Mouse (Mus musculus) layer of hippocampus, adult 18-20 months (tissue): Measurements from ENCODE around the gene Eif4g3. TPM values are rescaled to one million over a fixed set of nuclear protein-coding genes. Genes with fewer than 3 reads are reported as not detected.
"Not testable (repeated sequence)": the region's sequence is repeated elsewhere in the genome, so short reads cannot be mapped to it uniquely, and the experiment has no call there.

ENCODE experiments used
- DNase-seq, 2 experiments: peaks; one replicate each; pipeline ENCODE4 v3.0.0; 2022; ENCODE audit warnings: low spot score in 2 of 2
- long read RNA-seq: library from polyadenylated mRNA; stranded (forward); transcript quantifications from one replicate; pipeline ENCODE4 v2.0.0, GENCODE M21; 2021
- total RNA-seq, 2 experiments: library from RNA; stranded (reverse); gene quantifications; 2 replicates each; pipeline ENCODE4 v1.2.3; 2021

Eif4g3 gene
- total RNA-seq = 100 to 1,000 TPM; 141 to 142 TPM
- long read RNA-seq, full-length matches to known transcripts = 5 of 117 reads
- long read RNA-seq, partial matches to known transcripts = 90 of 117 reads
- long read RNA-seq, other reads (novel, unspliced or antisense) = 22 of 117 reads

DNA sequence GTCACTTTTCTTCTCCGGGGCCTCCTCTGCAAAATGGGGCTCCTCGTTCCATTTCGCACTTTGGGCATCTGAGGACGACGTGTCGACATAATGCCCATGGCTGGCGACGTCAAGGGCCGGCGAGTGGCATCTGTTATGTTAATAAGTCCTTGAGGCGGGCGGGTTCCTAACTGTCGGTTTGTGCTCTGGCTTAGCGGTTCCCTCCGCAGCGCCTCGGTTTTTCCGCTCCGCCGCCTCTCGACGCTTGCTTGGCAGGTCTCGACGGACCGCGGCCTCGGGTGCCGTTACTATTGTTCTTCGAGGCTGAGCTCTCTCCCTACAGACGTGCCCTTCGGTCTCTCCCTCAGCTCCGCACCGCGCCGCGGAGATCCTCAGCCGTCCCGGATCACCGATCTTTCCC lies at the start of gene Eif4g3:
Gene Eif4g3 (plus strand): TSS at position 133 of the 400 bp plus-strand sequence.
- DNase-seq = no peak

DNA sequence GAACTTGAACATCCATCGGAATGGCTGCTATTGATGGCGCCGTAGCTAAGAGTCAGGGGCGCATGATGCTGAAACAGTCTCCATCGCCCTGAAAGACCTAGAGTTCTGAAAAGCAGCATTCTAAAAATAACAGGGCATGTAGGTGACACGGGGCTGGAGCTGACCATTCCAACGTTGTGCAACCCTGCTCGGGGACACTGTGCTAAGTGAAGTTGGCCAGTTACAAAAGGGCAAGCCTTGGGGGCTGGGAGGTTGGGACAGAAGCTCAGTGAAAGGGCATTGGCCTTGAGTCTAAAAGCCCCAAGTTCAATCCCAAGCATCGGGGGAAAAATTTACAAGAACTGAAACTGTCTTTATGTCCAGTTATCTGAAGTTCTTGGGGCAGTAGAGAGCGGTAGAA lies 49.3 kb upstream of the Eif4g3 start:
- DNase-seq = no peak

DNA sequence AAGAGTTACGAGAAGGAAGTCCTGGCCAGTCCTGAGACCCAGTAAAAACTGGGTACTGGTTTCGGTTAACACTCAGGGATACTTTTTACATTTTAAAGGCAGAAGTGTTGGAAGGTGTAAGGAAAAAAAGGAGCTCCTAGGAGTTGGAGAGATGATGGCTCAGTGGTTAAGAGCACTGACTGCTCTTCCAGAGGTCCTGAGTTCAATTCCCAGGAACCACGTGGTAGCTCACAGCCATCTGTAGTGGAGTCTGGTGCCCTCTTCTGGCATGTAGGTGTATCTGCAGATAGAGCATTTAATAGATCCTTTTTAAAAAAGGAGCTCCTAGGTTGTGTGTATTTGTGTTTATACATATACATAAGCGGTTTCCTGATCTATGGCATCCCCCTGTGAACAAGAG lies 47.4 kb upstream of the Eif4g3 start:
- no peak for DNase-seq

DNA sequence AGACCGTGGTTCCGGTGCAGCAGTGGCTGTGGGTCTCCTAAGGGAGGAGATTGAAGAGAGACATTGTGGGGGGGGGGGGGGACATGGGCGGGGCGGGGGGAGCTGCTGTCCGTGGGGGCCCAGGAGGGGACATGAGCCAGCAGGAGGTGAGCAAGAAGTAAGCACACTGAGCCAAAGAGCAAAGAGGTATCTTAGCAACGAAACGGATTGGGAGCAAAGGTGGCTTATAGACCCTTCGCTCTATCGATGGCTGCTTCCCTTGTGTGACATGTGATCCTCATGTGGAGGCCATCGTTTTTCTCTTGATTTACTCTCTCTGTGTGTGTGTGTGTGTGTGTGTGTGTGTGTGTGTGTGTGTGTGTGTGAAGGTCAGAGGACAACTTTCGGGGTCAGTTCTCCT lies 46.4 kb upstream of the Eif4g3 start:
- no peak for DNase-seq

DNA sequence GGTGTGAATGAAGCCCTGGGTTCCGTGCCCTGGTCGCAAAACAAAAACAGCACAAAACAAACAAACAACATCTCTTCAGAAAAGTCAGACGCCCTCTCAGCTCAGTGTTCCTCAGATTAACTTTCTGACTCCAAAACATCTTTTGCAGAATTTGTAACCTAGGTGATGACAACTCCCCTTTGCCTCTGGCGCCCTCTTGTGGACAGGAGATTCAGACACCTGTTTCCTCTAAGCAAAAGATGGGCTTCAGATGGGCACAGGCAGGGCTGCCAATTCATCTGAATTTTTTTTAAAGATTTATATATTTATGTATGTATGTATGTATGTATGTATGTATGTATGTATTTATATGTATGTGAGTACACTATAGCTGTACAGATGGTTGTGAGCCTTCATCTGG lies 40.0 kb upstream of the Eif4g3 start:
- peak in 1 of 2 experiments; percentile 72 for DNase-seq

DNA sequence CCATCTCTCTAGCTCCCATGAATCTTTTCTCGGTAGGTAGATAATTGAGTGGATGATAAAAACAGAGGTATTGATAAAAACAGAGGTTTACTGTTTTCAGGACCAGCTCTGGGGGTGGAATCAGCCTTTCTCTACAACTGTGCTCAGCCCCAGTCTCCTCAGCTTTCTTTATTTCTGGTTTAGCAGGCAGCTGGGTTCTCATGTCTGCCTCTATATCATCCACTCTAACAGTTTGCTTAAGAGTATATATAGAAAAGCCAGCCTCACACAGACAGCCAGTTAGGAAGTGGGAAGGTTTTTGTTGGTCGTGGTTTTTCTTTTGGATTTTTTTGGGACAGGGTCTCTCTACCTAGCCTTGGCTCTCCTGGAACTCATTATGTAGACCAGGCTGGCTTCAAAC lies 38.6 kb upstream of the Eif4g3 start:
- no peak for DNase-seq

DNA sequence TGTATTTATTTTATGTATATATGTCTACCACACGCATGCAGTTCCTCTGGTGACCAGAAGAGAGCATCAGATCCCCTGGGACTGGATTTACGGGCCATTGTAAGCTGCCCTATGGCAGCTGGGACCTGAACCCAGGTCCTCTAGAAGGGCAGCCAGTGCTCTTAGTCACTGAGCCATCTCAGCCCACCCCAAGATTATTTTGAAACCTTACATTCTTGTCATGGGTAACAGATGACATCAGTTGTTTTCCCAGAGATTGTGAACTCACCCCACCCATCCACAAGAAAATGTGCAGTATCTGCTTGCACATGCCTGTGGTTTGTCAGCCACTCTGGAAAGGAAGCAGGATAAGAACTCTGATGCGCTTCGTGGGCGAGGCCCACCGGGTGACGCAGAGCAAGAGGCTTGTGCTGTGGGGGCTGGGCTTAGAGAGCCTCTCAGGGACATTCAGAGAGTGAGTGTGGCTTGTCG lies 37.9 kb upstream of the Eif4g3 start:
- no peak for DNase-seq

DNA sequence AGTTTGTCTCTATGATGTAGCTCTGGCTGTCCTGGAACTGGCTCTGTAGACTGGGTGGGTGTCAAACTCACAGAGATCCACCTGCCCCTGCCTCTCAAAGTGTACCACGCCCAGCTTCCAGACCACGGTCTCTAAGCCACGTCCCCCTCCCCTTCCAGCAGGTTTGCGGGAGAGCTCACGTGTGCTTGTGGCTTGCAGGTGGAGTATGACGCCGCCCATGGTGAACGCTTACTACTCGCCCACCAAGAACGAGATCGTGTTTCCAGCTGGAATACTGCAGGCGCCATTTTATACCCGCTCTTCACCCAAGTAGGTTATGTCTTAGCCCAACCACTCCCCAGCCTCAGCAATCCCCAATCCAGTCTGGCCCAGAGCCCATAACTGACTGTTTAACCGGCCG lies 36.6 kb upstream of the Eif4g3 start:
- DNase-seq = no peak

DNA sequence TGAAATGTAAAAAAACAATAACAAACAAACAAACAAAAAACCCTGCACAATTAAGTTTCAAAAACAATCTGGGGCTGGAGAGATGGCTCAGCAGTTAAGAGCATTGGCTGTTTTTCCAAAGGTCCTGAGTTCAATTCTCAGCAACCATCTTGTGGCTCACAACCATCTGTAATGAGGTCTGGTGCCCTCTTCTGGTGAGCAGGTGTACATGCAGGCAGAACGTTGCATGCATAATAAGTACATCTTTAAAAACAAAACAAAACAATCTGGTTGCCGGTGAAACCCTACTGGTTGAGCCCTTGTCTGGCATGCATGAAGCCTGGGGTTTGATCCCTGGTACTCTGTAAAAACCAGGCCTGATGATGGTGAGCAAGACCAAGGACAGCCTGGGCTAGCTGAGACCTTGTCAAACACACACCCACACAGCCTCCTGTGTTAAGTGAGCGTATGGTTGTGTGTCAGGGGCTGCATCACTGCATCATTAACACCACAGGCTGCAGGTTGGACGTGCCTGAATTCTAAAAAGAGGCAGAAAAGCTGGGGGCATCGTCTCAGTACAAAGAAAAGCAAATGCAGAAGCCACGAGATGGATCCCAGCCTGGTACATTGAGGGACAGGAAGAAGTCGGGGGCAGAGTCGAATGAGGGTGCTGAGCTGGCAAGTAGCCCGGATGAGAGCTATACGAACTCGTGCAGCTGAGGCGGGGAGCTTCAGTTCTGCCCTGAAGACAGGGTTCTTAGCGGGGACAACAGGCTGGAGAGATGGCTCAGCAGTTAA lies 32.7 kb upstream of the Eif4g3 start:
- DNase-seq = peak in 1 of 2 experiments; percentile 53

DNA sequence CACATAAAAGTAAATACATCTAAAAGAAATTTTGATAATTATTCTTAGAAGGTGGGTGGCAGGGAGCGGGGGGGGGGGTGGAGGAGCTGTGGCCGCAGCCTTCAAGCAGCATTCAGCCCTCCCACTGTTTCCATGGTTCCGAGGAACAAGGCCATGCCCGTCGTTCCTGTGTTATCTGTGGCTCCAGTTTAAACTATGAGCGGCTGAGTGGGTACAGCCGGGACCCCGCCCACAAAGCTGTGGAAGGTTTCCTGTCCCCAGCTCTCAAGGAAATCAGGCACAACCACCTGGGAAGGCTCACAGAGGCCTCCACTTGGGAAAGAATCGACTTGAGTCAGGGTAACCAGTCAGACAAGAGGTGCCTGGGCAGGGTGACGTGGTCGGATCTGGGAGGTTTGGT lies 32.1 kb upstream of the Eif4g3 start:
- DNase-seq = no peak

DNA sequence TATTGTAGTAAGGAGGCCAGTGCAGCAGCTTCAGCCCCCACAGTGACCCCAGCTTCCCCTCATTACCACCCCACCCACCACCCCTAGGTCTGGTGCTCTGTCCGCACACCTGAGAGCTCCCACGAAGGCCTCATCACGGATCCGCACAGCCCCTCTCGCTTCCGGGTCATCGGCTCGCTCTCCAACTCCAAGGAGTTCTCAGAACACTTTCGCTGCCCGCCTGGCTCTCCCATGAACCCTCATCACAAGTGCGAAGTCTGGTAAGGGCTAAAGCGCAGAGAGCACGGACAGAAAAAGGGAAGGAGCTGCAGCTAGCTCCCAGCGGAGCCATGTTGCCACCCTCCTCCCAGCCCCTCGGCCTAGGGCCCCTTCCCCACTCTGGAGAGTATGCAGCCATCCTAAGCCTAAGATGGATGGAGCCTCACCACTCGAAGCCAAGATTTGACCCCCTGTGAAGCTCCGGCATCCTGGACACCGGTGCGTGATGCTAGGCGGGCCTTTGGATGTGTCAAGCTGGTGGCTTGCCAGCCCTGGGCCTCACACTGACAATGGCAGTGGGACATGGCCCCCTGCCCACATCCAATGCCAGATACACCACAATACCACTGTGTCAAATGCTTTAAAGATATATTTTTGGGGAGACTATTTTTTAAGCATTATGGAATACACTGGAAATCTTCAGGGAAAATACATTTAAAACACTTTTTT lies 30.0 kb upstream of the Eif4g3 start:
- no peak for DNase-seq

DNA sequence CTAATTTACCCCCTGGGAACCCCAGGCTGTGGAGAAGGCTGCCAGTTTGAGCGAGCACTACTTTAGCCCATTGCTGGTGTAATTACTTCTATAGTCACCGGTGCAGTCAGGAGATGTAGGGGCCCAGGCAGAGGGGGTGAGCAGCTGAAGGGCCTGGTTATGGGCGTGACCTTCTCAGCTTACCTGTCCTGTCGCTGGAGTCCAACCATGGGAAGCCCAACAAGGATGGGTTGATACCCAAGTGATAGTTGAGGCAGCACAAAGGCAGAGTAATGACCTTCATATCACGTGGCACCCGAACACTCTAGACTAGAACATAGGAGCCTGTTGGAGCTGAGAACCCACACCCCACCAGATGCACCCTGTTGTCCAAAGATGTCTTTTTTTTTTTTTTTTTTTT lies 29.4 kb upstream of the Eif4g3 start:
- DNase-seq = no peak

DNA sequence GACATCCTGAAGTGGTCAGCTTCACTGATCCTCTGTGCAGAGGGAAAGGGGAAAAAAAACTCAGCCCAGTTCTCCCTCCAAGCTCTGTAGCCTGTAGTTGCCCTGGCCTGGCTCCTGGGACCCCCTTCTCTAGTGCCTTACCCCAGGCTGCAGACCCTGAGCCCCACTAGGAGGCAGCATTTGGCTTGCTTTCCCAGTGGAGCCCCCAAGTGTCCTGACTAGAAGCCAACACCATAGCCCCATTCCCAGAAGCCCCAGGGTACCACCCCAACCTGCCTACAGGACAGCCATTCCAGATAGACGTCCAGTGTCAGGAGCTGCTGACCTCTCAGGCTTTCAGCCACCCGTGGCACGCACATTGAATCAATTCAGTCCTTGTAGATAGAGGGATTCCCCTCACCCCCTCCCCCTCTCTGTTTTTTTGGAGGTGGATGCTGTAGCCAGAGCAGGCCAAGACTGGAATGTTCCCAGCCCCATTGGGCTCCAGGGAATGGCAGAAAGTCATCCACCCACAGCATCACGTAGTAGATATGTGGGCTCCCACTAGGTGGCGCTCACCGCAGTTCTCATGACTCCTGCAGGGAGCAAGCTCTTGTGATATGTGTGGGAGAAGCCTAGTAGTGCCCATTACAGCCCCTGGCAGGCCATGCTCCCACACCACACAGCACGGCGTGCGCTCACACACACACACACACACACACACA lies 28.8 kb upstream of the Eif4g3 start:
- peak; percentile 64 to 89 for DNase-seq

DNA sequence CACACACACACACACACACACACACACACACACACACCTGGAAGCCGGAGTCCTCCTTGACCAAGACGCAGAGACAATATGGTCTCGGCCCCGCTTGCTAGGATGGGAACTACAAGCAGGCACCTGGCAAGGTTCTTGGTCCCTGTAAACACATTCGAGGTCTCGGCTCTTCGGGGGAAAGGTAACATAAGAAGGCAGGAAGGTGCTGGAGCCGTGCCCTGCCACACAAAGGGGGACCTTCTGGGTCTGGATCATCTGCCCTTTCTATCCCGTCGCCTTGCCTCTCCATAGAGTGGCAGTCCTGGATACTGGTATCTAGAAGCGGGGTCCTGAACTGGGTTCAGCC lies 28.3 kb upstream of the Eif4g3 start:
- no peak for DNase-seq

DNA sequence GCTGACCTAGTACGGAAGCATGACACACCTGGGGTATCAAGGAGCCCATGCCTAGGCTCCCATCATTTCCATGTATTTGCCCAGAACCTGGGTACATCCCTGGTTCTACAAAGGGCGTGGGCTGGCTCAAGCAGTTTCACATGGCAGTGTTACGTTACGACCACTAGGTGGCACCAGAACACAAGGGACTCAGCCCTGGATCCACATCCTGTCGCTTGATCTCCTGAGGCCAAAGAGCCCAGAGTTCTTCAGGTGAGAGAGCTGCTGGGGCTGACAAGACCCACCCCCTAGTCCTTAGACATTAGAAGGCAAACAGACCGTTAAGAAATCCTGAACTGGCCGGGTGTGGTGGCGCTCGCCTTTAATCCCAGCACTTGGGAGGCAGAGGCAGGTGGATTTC lies 24.6 kb upstream of the Eif4g3 start:
- DNase-seq = peak; percentile 59 to 87

DNA sequence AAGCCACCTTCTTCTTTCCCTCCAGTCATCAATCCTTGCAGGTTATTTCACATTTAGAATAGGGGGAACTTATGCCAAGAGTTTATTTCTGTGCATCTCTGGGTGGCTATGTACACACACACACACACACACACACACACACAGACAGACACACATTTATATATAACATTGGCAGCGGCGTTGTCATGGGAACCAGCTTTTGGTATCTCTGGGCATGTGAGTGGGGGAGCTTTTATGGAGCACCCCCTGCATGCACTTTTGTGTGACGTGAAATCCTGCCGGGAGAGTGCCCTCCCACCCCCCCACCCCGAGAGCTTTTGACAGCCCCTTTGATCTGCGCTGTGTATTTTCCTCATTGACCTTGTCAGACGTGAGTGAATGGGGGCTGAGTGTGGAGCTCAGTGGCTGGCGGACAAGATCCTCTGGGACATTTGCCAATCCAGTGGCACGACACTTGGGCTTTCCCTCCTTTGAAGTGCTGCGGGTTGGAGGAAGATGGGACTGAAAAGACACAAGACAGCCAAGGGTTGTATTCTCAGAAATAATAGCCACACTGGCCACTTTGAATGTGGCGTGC lies 22.1 kb upstream of the Eif4g3 start:
- not testable (repeated sequence) for DNase-seq

DNA sequence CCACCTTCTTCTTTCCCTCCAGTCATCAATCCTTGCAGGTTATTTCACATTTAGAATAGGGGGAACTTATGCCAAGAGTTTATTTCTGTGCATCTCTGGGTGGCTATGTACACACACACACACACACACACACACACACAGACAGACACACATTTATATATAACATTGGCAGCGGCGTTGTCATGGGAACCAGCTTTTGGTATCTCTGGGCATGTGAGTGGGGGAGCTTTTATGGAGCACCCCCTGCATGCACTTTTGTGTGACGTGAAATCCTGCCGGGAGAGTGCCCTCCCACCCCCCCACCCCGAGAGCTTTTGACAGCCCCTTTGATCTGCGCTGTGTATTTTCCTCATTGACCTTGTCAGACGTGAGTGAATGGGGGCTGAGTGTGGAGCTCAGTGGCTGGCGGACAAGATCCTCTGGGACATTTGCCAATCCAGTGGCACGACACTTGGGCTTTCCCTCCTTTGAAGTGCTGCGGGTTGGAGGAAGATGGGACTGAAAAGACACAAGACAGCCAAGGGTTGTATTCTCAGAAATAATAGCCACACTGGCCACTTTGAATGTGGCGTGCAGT lies 17.9 kb upstream of the Eif4g3 start:
- DNase-seq = not testable (repeated sequence)

DNA sequence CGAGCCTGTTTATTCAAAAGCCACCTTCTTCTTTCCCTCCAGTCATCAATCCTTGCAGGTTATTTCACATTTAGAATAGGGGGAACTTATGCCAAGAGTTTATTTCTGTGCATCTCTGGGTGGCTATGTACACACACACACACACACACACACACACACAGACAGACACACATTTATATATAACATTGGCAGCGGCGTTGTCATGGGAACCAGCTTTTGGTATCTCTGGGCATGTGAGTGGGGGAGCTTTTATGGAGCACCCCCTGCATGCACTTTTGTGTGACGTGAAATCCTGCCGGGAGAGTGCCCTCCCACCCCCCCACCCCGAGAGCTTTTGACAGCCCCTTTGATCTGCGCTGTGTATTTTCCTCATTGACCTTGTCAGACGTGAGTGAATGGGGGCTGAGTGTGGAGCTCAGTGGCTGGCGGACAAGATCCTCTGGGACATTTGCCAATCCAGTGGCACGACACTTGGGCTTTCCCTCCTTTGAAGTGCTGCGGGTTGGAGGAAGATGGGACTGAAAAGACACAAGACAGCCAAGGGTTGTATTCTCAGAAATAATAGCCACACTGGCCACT lies 13.7 kb upstream of the Eif4g3 start:
- DNase-seq = not testable (repeated sequence)

DNA sequence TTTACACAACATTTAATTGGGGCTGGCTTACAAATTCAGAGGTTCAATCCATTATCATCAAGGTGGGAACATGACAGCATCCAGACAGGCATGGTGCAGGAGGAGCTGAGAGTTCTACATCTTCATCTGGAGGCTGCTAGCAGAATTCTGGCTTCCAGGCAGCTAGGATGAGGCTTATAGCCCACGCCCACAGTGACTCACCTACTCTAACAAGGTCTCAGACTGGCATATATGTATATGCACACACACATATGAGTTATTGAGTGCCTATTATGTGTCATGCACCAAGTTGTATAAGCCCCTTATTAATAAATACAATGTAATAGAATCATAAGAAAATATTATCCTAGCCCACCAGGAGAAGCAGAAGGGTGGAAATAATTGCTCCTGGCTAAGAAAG lies 10.0 kb upstream of the Eif4g3 start:
- no peak for DNase-seq

DNA sequence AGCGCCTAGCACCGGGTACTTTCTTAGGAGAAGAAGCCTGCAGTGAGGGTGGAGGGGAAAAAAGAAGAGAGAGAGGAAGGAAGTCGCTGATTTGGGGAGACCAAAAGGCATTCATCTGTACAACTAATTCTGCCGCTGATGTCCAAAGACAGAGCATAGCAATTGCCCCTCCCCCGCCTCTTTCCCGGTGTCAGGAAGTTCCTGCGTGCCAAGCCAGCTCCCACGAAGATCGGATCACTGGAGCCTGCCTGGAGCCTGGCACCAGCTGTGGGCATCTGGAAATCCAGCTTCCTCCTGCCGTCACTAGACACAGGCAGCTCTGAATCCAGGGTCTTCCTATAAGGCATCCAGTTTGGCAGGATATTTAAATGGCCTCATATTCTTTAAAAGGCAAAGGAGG lies 8.6 kb upstream of the Eif4g3 start:
- DNase-seq = no peak

DNA sequence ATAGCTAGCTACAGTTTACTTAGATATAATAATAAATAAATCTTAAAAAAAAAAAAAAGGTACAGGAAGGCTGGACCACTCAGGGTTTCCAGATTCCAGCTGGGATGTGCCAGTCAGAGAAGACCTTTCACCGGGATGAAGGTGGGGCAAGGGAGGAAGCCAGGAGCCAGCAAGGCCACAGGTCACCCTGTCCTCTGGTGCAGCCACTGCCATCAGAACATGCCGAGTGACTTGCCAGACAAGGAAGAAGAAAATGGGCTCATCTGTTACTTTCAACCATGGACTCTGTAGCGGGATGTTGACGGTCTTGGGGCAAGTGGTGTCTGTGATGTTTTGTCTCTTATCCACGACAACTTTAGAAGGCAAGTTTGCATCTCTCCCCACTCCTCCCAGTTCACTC lies 8.1 kb upstream of the Eif4g3 start:
- no peak for DNase-seq
